Mouse (Mus musculus): ENCODE results near the gene St8sia6.

DNA sequence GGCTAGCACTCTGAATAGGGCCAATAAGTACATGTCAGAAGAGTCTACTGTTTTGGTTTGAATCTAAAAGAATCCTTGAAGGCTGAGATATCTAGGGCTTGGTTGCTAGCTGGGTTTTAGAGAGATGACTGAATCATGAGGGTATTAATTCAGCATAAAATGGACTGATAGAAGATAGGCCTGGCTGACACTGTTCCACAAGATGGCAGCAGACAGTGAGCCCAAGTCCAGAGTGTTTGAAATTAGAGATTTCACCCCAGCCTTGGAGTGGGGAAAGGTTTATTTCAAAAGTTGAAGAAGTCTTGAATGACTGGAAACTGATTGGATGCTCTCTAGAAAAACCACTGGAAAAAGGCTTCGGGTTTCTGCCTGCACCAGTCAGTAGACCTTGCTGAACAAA is 17.4 kb downstream of the St8sia6 start:
- TF ChIP-seq POLR2A (IDR thresholded peaks at IDR 0.05; ENCODE audit: extremely low read depth, insufficient read depth, low read length), result no peak
- no peak for TF ChIP-seq CTCF (IDR thresholded peaks at IDR 0.05; ENCODE audit: extremely low read depth, insufficient read depth, low read length)

All from cortical plate, adult 2 months (tissue).